Mouse (Mus musculus): ENCODE results near the gene Tmem174.

The Tmem174 gene

GRCm38 (mm10) chr13:98633641-98634484, 3.3 kb downstream of the Tmem174 start:
- no peak for DNase-seq (ENCODE audit: low spot score in 2 of 2)

GRCm38 (mm10) chr13:98632306-98632942, 4.8 kb downstream of the Tmem174 start:
- DNase-seq (ENCODE audit: low spot score in 2 of 2): no peak

GRCm38 (mm10) chr13:98631105-98631838, 5.9 kb downstream of the Tmem174 start:
- DNase-seq (ENCODE audit: low spot score in 2 of 2): no peak

- DNase-seq (ENCODE audit: low spot score in 2 of 2): no peak
These were observed 10.5 kb downstream of the Tmem174 start for GRCm38 (mm10) chr13:98626736-98627135.

- no peak for DNase-seq (ENCODE audit: low spot score in 2 of 2)
These were observed 12.7 kb downstream of the Tmem174 start for GRCm38 (mm10) chr13:98624506-98624905.

- DNase-seq (ENCODE audit: low spot score in 2 of 2): no peak
These were observed 14.2 kb downstream of the Tmem174 start for GRCm38 (mm10) chr13:98622881-98623549.

GRCm38 (mm10) chr13:98617429-98618067, 19.7 kb downstream of the Tmem174 start:
- no peak for DNase-seq (ENCODE audit: low spot score in 2 of 2)

GRCm38 (mm10) chr13:98607885-98608477, 29.2 kb downstream of the Tmem174 start:
- DNase-seq (ENCODE audit: low spot score in 2 of 2): no peak

- no peak for DNase-seq (ENCODE audit: low spot score in 2 of 2)
These were observed 33.4 kb downstream of the Tmem174 start for GRCm38 (mm10) chr13:98603799-98604198.

GRCm38 (mm10) chr13:98596746-98597145, 40.5 kb downstream of the Tmem174 start:
- DNase-seq (ENCODE audit: low spot score in 2 of 2): no peak

- DNase-seq (ENCODE audit: low spot score in 2 of 2): no peak
These were observed 42.5 kb downstream of the Tmem174 start for GRCm38 (mm10) chr13:98594726-98595141.

- DNase-seq (ENCODE audit: low spot score in 2 of 2): no peak
These were observed 43.2 kb downstream of the Tmem174 start for GRCm38 (mm10) chr13:98593938-98594539.

GRCm38 (mm10) chr13:98591406-98591805, 45.8 kb downstream of the Tmem174 start:
- no peak for DNase-seq (ENCODE audit: low spot score in 2 of 2)

GRCm38 (mm10) chr13:98590693-98591389, 46.4 kb downstream of the Tmem174 start:
- no peak for DNase-seq (ENCODE audit: low spot score in 2 of 2)

GRCm38 (mm10) chr13:98589572-98589971, 47.6 kb downstream of the Tmem174 start:
- no peak for DNase-seq (ENCODE audit: low spot score in 2 of 2)

GRCm38 (mm10) chr13:98588951-98589501, 48.2 kb downstream of the Tmem174 start:
- peak; percentile 16 to 37 for DNase-seq (ENCODE audit: low spot score in 2 of 2)

GRCm38 (mm10) chr13:98588480-98588879, 48.7 kb downstream of the Tmem174 start:
- no peak for DNase-seq (ENCODE audit: low spot score in 2 of 2)

- no peak for DNase-seq (ENCODE audit: low spot score in 2 of 2)
These were observed 49.6 kb downstream of the Tmem174 start for GRCm38 (mm10) chr13:98587639-98588038.

- no peak for DNase-seq (ENCODE audit: low spot score in 2 of 2)
These were observed 50.2 kb downstream of the Tmem174 start for GRCm38 (mm10) chr13:98586817-98587575.
